Mouse (Mus musculus) hindlimb bud, embryonic 11.5 days (tissue): ENCODE measurements around the gene Kctd11.
"Not testable (repeated sequence)": the region's sequence is repeated elsewhere in the genome, so short reads cannot be mapped to it uniquely, and the experiment has no call there.

Experiments
- DNase-seq: peaks from one replicate; pipeline ENCODE4 v3.0.0-alpha.2; 2012; ENCODE audit warnings: low read depth, low spot score; ENCODE audit errors: extremely low spot score

The Kctd11 gene

GRCm38 (mm10) chr11:69880853-69881603 lies at the start of gene Kctd11:
Gene Kctd11 (minus strand): TSS chr11:69881406.
- DNase-seq: no peak

GRCm38 (mm10) chr11:69930176-69930575 lies 49.0 kb upstream of the Kctd11 start:
- not testable (repeated sequence) for DNase-seq

- no peak for DNase-seq
Observed at GRCm38 (mm10) chr11:69929712-69930111, 48.5 kb upstream of the Kctd11 start.

GRCm38 (mm10) chr11:69927501-69927900 lies 46.3 kb upstream of the Kctd11 start:
- no peak for DNase-seq

- DNase-seq: no peak
Observed at GRCm38 (mm10) chr11:69922796-69923195, 41.6 kb upstream of the Kctd11 start.

GRCm38 (mm10) chr11:69922012-69922756 lies 41.0 kb upstream of the Kctd11 start:
- DNase-seq: no peak

- peak; percentile 99 for DNase-seq
Observed at GRCm38 (mm10) chr11:69921114-69922011, 40.2 kb upstream of the Kctd11 start, which contains the start of gene Eif5a. Gene Eif5a (minus strand): TSS chr11:69921958.

- DNase-seq: no peak
Observed at GRCm38 (mm10) chr11:69920266-69921031, 39.2 kb upstream of the Kctd11 start.

GRCm38 (mm10) chr11:69919661-69920265 lies 38.6 kb upstream of the Kctd11 start:
- no peak for DNase-seq

- no peak for DNase-seq
Observed at GRCm38 (mm10) chr11:69919053-69919452, 37.8 kb upstream of the Kctd11 start.

GRCm38 (mm10) chr11:69918118-69918517 lies 36.9 kb upstream of the Kctd11 start:
- no peak for DNase-seq

GRCm38 (mm10) chr11:69917379-69917948 lies 36.3 kb upstream of the Kctd11 start:
- DNase-seq: no peak

- not testable (repeated sequence) for DNase-seq
Observed at GRCm38 (mm10) chr11:69916652-69917378, 35.6 kb upstream of the Kctd11 start.

GRCm38 (mm10) chr11:69915667-69916627 lies 34.7 kb upstream of the Kctd11 start:
- DNase-seq: no peak

GRCm38 (mm10) chr11:69914917-69915430 lies 33.8 kb upstream of the Kctd11 start:
- no peak for DNase-seq

- DNase-seq: no peak
Observed at GRCm38 (mm10) chr11:69914372-69914764, 33.2 kb upstream of the Kctd11 start.

- no peak for DNase-seq
Observed at GRCm38 (mm10) chr11:69913554-69914371, 32.6 kb upstream of the Kctd11 start, which contains the start of gene Gps2. Gene Gps2 (plus strand): TSS chr11:69913888.
